Mouse (Mus musculus) megakaryocyte, embryonic 14.5 days (primary cell): Measurements from ENCODE around the gene Atf7.

Experiments
- FLI1 ChIP-seq: IDR thresholded peaks from 2 replicates; pipeline ENCODE4 v1.6.1; 2012; ENCODE audit warnings: low read length, inconsistent platforms, mixed read lengths
- GATA1 ChIP-seq: IDR thresholded peaks from 3 replicates; pipeline ENCODE4 v1.6.1; 2012; ENCODE audit warnings: mixed read lengths, low read length, inconsistent platforms, borderline replicate concordance

- no peak for TF ChIP-seq GATA1
- TF ChIP-seq FLI1 = no peak
Measured at GRCm38 (mm10) chr15:102670767-102671575, 45.7 kb upstream of the Atf7 start.
